Mouse (Mus musculus) E14TG2a.4 (cell line): ENCODE data around the gene Gemin7.

ENCODE experiments used
- H3K27me3 ChIP-seq: 2 replicates; pipeline ENCODE4 v1.6.1; 2014; ENCODE audit warnings: low read length, control low read depth; ENCODE audit not compliant: insufficient read depth
- H3K36me3 ChIP-seq: 2 replicates; pipeline ENCODE4 v1.6.1; 2014; ENCODE audit warnings: low read length, control low read depth; ENCODE audit not compliant: insufficient read depth
- H3K4me1 ChIP-seq: replicated peaks from 2 replicates; pipeline ENCODE4 v1.6.1; 2014; ENCODE audit warnings: low read depth, low read length, control low read depth
- H3K4me3 ChIP-seq: replicated peaks from 2 replicates; pipeline ENCODE4 v1.5.1; 2014; ENCODE audit warnings: mild to moderate bottlenecking, low read length
- H3K9me3 ChIP-seq: 2 replicates; pipeline ENCODE4 v1.6.1; 2014; ENCODE audit warnings: low read length, control low read depth
- CTCF ChIP-seq: conservative IDR thresholded peaks from 2 replicates; pipeline ENCODE4 v1.5.1; 2014; ENCODE audit warnings: low read length
- NANOG ChIP-seq: IDR thresholded peaks from 2 replicates; pipeline ENCODE4 v1.6.1; 2014; ENCODE audit warnings: borderline replicate concordance, low read length, mixed read lengths
- POU5F1 ChIP-seq: IDR thresholded peaks from 2 replicates; pipeline ENCODE4 v1.6.1; 2014; ENCODE audit warnings: low read length, borderline replicate concordance

The Gemin7 gene

DNA sequence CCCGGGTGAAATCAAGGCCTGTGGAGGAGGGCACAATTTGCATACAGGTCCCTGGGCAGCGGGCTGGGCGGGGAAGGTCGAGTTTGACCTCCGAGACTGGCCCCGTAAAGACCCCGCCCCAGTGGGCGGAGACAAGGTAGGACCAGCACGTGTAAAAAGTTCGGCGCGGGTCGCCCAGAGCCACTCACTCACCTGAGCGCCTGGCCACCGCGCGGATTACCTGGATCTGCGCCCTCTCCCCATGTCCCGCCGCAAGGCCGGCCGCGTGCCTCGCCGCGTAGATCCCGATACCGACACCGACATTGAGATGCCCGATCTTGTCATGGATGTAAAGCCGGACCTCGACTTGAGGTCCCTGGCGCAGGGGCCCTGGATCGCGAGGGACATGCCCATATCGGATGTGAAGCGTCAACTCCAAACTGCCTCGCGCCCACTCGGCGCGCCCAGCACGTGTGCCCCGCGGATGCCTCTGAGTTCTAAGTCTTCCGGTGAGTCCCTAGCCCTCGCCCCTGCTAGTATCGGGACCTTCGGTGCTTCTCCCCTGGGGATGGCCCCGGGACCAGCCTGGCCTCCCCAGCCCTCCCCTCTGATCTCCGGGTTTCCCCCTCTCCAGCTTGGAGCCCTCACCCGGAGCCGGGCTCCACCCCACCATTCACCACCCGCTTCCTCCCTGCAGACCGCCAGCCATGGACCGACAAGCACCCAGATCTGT is at the start of gene Gemin7, which contains the start of gene Zfp296:
TSS of gene Gemin7 (minus strand) at position 455 of the 712 bp plus-strand sequence.
TSS of gene Zfp296 (plus strand) at position 147 of the 712 bp plus-strand sequence.
- Histone ChIP-seq H3K4me3 (peak within 1 kb of the TSS; percentile 91), H3K27me3 (no peaks in the 10 kb centered on the region), H3K36me3 (peaks cover 45% of the 10 kb centered on the region), H3K4me1 (peaks cover 85% of the 10 kb centered on the region), H3K9me3 (no peaks in the 10 kb centered on the region)
- TF ChIP-seq NANOG (no peak), CTCF (no peak), POU5F1 (no peak)

- Histone ChIP-seq H3K4me3 (0 out of 2 replicates have a peak overlapping the region, but pooled peaks have one; percentile 29), H3K4me1 (peaks cover 75% of the 10 kb centered on the region), H3K36me3 (0 out of 2 replicates have a peak, but pooled peaks cover 7% of the 10 kb centered on the region), H3K9me3 (peaks cover 8% of the 10 kb centered on the region), H3K27me3 (no peaks in the 10 kb centered on the region)
- TF ChIP-seq POU5F1 (no peak), CTCF (no peak), NANOG (no peak)
These were observed 46.0 kb upstream of the Gemin7 start for GRCm38 (mm10) chr7:19623433-19623832.

GRCm38 (mm10) chr7:19622241-19622640 is 44.8 kb upstream of the Gemin7 start:
- H3K4me1 ChIP-seq = peaks cover 81% of the 10 kb centered on the region
- no peaks in the 10 kb centered on the region for H3K27me3 ChIP-seq
- H3K9me3 ChIP-seq = peaks cover 8% of the 10 kb centered on the region
- TF ChIP-seq POU5F1 = no peak
- TF ChIP-seq CTCF = no peak
- no peak for TF ChIP-seq NANOG
- 0 out of 2 replicates have a peak overlapping the region, but pooled peaks have one; percentile 29 for H3K4me3 ChIP-seq
- H3K36me3 ChIP-seq = peaks cover 13% of the 10 kb centered on the region

GRCm38 (mm10) chr7:19620811-19621210 is 43.4 kb upstream of the Gemin7 start:
- H3K36me3 ChIP-seq = peaks cover 25% of the 10 kb centered on the region
- TF ChIP-seq NANOG (no peak), POU5F1 (no peak), CTCF (no peak)
- no peak overlapping the region for H3K4me3 ChIP-seq
- peaks cover 8% of the 10 kb centered on the region for H3K9me3 ChIP-seq
- peaks cover 67% of the 10 kb centered on the region for H3K4me1 ChIP-seq
- no peaks in the 10 kb centered on the region for H3K27me3 ChIP-seq

GRCm38 (mm10) chr7:19619004-19619801 is 41.8 kb upstream of the Gemin7 start:
- Histone ChIP-seq H3K27me3 (no peaks in the 10 kb centered on the region), H3K9me3 (peaks cover 8% of the 10 kb centered on the region), H3K4me1 (peaks cover 58% of the 10 kb centered on the region), H3K36me3 (peaks cover 41% of the 10 kb centered on the region), H3K4me3 (peak overlapping the region; percentile 78)
- TF ChIP-seq NANOG (no peak), CTCF (peak; percentile 77), POU5F1 (no peak)

- no peak for TF ChIP-seq POU5F1
- TF ChIP-seq NANOG = no peak
- TF ChIP-seq CTCF = no peak
- Histone ChIP-seq H3K27me3 (no peaks in the 10 kb centered on the region), H3K4me1 (peaks cover 47% of the 10 kb centered on the region), H3K4me3 (no peak overlapping the region), H3K9me3 (peaks cover 4% of the 10 kb centered on the region; the same call in 1 of the 2 replicates), H3K36me3 (peaks cover 62% of the 10 kb centered on the region)
These were observed 37.7 kb upstream of the Gemin7 start for GRCm38 (mm10) chr7:19615036-19615577.

DNA sequence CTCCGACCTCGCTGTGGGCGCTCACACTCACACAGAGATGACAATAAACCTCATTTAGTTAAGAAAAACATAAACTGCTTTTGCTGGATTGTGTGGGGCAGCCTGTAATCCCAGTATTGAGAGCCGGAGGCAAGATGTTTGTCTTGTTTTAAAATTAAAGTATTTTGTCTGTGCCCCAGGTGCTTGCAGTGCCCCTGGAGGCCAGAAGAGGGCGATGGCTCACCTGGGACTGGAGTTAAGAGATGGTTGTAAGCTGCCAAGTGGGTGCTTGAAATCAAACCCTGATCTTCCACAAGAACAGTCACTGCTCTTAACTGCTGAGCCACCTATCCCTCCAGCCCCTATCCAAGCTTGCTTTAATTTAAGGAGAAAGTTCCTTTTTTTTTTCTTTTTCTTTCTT is 33.6 kb upstream of the Gemin7 start:
- peaks cover 51% of the 10 kb centered on the region for H3K4me1 ChIP-seq
- H3K27me3 ChIP-seq = no peaks in the 10 kb centered on the region
- H3K4me3 ChIP-seq = no peak overlapping the region

More for the DNA sequence above, 33.6 kb upstream of the Gemin7 start:
- no peak for TF ChIP-seq NANOG
- TF ChIP-seq POU5F1 = no peak
- TF ChIP-seq CTCF = peak; percentile 69
- peaks cover 59% of the 10 kb centered on the region for H3K36me3 ChIP-seq
- H3K9me3 ChIP-seq = peaks cover 4% of the 10 kb centered on the region; the same call in 1 of the 2 replicates
